Mouse (Mus musculus): ENCODE measurements at regions not wholly inside any gene's neighbourhood (a gene's known extent, or its start where the extent isn't known, plus 50 kb on each side); places are given as distances from the start of the nearest gene placed in this dataset.

GRCm38 (mm10) chr2:172779096-172779495 lies 161.0 kb downstream of the Bmp7 start:
- no peak for DNase-seq

DNA sequence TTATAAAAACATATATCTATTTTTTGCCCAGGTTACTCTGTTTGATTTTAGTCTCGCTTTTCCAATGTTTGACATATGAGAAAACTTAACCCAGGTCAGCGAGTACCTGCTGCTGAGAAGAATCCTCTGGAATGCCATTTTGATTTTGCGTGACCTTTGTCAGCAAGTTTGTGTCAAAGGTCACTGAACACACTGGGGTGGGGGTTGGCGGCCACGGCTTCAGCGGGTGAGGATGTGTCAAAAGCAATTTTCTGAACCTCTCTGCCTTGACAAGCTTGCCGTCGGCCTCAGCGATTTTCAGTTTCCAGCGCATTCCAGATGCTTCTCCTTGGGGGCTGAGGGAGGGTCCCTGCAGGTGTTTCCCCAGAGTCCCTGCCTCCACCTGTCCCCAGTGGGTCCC lies 157.4 kb downstream of the Bmp7 start:
- no peak for DNase-seq

GRCm38 (mm10) chr2:172786297-172786696 lies 153.8 kb downstream of the Bmp7 start:
- no peak for DNase-seq

DNA sequence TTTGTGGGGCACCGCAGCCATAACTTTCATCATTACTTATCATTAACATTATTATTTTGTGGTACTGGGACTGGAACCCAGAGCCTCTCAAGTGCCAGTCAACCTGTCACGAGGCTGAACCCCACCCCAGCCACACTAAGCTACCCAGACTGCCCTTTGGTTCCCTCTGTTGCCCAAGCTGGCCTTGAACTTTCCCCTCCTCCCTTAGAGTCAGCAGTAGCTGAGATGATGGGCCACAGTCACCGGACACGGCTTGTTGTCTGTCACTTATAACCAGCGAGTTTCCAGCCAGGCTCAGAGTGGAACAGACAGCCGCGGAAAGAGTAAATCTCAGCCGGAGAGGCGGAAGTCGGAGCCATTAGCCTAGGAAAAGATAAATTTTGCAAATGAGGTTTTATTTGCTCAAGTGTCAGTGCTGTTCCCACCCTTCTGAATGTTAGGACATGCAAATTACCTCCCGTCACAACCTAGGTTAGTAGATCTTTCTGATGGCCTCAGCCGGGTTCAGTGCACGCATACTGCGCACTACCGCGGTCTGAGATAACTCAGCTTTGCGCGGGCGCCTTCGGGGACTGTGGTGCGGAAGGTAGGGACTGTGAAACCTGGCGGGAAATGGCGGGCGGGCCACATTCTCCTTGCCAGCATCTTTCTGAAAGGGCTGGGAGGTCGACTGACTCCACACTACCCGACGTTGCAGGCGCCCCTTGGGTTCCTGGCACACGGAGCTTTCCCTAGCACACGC lies 152.7 kb downstream of the Bmp7 start:
- DNase-seq, result no peak

DNA sequence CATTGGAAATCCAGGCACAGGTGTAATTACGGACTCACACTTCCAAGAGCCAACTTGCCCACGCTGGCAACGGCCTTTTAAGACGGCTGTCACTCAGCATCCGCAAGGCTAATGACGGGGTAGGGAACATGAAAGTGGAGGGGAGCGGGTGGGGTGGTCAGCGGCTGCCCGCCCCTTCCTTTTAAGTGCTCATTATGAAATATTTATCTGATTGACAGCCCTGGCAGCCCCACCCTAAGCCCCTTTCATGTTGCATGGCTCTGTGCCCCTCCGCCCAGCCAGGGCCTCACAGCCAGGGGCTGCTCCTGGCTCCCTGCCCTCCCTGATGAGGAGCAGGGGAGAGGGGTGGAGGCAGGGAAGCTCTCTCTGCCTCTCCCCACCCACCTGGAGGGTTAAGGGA lies 150.9 kb downstream of the Bmp7 start:
- DNase-seq, result no peak

DNA sequence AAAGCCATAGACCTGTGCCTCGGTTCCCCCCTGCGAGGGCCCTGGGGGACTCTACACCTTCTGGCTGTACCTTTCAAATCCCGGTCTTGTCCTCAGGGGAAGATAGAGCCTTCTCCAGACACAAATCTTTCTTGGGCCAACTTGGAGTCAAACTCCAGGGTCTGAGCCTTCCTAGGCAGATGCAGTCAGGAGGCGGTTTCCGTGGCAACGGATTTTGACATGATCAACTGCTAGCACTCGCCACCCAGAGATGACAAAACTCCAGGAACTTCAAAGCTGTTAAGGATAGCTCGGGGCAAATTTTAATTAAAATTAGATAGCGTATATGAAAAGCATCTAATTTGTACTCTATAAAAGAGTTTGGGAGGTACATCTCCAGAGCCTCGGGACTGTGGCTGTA lies 147.6 kb downstream of the Bmp7 start:
- DNase-seq, result peak; percentile 8

- no peak for DNase-seq
These were observed 146.1 kb downstream of the Bmp7 start for GRCm38 (mm10) chr2:172793991-172794390.

DNA sequence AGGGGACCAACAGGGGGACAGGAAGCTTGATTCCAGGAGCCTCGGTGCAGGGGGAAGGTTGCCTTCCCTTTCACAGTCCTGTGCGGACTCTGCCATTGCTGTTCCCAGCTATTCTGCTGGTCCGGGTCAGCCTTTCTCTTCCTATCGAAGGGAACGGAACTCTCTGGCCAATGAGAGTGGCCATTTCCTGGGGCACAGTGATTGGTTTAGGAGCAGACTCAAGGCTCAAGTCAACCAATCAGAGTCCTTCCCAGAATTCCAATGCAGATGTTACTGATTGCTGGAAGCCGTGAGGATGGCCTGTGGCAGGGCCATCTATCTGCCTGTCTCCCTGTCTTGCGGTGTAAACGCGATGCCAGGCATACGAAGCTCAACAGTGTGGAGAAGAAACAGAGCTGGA lies 145.3 kb downstream of the Bmp7 start:
- DNase-seq, result no peak

- no peak for DNase-seq
These were observed 144.0 kb downstream of the Bmp7 start for GRCm38 (mm10) chr2:172796104-172796503.

GRCm38 (mm10) chr2:172796955-172797354 lies 143.2 kb downstream of the Bmp7 start:
- DNase-seq, result no peak

- no peak for DNase-seq
These were observed 140.2 kb downstream of the Bmp7 start for GRCm38 (mm10) chr2:172799951-172800350.

DNA sequence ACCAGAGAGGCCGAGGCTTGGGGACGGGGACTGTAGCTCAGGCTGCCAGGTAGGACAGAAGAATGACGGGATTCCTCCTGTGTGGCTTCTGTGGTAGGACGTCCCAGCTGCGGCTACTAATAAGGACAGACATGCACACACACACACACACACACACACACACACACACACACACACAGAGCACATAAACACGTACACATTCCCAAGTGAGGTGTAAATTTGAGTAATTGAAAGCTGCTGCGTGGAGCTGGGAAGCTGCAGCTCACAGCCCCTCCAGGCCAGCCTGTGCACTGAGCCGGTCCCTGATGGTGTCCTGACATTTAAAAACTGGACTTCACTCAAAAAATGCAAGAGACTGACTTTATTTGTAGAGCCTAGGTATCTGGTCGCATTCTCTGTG lies 139.3 kb downstream of the Bmp7 start:
- DNase-seq, result no peak

DNA sequence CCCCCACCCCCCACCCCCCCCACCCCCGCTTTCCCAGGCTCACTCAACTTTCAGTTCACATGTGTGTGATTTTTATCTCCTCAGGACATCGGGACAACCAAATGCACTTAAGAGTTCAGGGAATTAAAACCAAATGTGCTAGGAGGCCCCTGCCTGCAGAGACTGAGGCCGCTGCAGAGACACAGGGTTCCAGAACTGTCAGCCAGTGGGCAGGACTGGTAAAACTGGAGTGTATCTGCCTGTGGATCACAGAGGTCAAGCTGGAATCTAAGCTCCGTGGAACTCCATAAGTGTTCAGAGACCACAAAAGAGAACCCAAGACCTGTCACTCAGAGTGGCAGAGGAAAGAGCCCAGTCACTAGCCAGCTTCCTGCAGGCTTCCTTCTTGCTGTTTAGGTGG lies 138.3 kb downstream of the Bmp7 start:
- DNase-seq, result no peak

DNA sequence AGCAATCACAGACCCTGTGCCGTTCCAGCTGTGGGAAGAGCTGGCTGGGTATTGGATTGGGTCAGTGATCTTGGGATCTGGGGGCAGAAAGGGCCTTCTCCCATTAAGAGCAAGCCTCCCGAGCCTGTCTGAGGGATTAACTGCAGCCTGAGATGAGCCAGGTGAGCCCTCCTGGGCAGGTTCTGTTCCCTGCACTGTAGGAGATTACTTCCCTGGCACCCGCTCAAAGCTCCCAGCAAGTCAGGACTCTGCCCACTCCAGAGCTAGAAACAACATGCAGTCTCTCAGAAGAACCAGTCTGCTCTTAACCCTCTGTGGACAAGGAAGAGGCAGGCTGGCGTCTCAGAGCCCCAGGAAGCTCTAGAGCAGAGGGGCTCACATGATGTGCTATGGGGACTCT lies 132.7 kb downstream of the Bmp7 start:
- DNase-seq, result no peak

DNA sequence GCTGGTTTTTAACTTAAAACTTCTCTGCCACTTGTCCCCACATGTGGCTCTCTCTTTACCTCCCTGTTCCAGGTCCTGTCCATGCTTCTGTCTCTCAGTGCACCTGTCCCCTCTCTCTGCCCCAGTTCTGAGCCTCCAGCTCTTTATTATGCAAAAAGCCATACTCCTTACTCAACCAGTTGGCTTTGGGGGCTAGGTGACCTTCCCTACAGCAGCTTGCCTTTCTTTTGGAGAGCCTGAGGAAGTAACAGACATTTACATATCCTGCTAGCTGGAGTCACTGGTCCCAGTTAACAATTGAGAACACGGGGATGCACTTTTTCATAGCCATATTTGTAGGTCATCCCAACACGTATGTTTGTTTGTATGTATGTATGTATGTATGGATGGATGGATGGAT lies 130.8 kb downstream of the Bmp7 start:
- DNase-seq, result no peak

GRCm38 (mm10) chr2:172813319-172813718 lies 126.8 kb downstream of the Bmp7 start:
- no peak for DNase-seq

GRCm38 (mm10) chr2:172813906-172814305 lies 126.2 kb downstream of the Bmp7 start:
- no peak for DNase-seq

- no peak for DNase-seq
These were observed 125.0 kb downstream of the Bmp7 start for GRCm38 (mm10) chr2:172815146-172815545.

DNA sequence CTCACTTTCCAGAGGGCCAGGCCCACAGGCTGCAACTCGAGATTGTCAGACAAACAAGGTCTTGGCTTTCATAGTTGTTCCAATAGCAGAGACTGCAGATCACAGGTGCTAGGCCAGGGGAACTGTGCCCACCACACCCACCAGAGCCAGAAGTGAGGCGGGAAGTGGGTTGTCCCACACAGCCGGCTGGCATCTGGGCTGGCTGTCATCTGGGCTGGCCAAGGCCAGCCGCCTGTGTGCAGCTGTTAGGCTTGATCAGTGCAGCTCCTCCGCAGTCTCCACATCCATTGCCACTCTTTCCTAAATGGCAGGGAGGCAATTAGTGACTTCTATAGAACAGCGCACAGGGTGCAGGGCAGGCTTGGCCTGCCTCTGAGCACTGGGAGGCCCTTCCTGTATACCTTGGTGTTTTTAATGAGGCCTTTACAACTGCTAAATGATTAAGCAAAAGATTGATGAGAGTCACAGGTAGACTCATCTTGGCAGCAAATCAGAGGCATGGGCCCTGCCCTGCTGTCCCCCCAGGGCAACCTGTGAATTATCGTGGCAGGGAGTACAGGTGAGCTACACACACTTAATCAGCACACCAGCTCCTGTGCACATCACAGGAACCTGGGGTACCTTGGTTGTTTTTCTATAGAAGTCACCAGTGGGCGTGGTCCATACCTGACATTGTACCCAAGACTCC lies 122.9 kb downstream of the Bmp7 start:
- no peak for DNase-seq

Measured in layer of hippocampus, adult 9-11 months (tissue).